Mouse (Mus musculus) embryonic facial prominence, embryonic 11.5 days (tissue): ENCODE measurements around the gene Pm20d1. TPM values are rescaled to one million over a fixed set of nuclear protein-coding genes. Genes with fewer than 3 reads are reported as not detected.

Experiments
- ATAC-seq: fragments of 200-750 bp; cut with Nextera tagmentation; replicated peaks from 2 replicates; pipeline ENCODE4 v1.8.0; 2017; ENCODE audit warnings: low read depth; ENCODE audit not compliant: insufficient number of reproducible peaks, low FRiP score, low TSS enrichment
- DNase-seq: peaks from one replicate; pipeline ENCODE4 v3.0.0-alpha.2; 2015; ENCODE audit warnings: low spot score
- H3K27ac ChIP-seq: fragments of 300-500 bp; sonication (generic); replicated peaks from 2 replicates; pipeline ENCODE4 v1.5.1; 2014; ENCODE audit warnings: mild to moderate bottlenecking, low read depth, low read length, control low read depth
- H3K27me3 ChIP-seq: fragments of 300-500 bp; sonication (generic); 2 replicates; pipeline ENCODE4 v1.6.1; 2014; ENCODE audit warnings: mild to moderate bottlenecking, low read length, moderate library complexity, mixed read lengths; ENCODE audit not compliant: control insufficient read depth, insufficient read depth
- H3K36me3 ChIP-seq: fragments of 300-500 bp; sonication (generic); replicated peaks from 2 replicates; pipeline ENCODE4 v1.6.1; 2014; ENCODE audit warnings: low read depth, mild to moderate bottlenecking, low read length, moderate library complexity, mixed read lengths; ENCODE audit not compliant: control insufficient read depth, insufficient read depth
- H3K4me1 ChIP-seq: fragments of 300-500 bp; sonication (generic); 2 replicates; pipeline ENCODE4 v1.6.1; 2014; ENCODE audit warnings: low read length, mixed read lengths; ENCODE audit not compliant: control insufficient read depth, insufficient read depth
- H3K4me2 ChIP-seq: fragments of 300-500 bp; sonication (generic); 2 replicates; pipeline ENCODE4 v1.6.1; 2014; ENCODE audit warnings: low read depth, mild to moderate bottlenecking, control low read depth, low read length, moderate library complexity
- H3K4me3 ChIP-seq: fragments of 300-500 bp; sonication (generic); 2 replicates; pipeline ENCODE4 v1.5.1; 2014; ENCODE audit warnings: low read depth, low read length, control low read depth
- H3K9ac ChIP-seq: fragments of 300-500 bp; sonication (generic); replicated peaks from 2 replicates; pipeline ENCODE4 v1.6.1; 2014; ENCODE audit warnings: mild to moderate bottlenecking, control low read depth, low read length
- H3K9me3 ChIP-seq: fragments of 300-500 bp; sonication (generic); replicated peaks from 2 replicates; pipeline ENCODE4 v1.6.1; 2016; ENCODE audit warnings: mild to moderate bottlenecking, low read length, inconsistent platforms, mixed read lengths; ENCODE audit not compliant: control insufficient read depth
- WGBS: fragments of 180-500 bp; shearing (Covaris S2); extraction: QIAGEN DNeasy Blood & Tissue Kit; methylation state at CpG from one replicate; pipeline ENCODE4 v1.1.7; 2014; 5-methylcytosine and 5-hydroxymethylcytosine counted together
- polyA plus RNA-seq: library from polyadenylated mRNA; unstranded; fragments of >200 nt; fragmentation: Nextera tagmentation; extraction: Ambion mirVana; gene quantifications from 2 replicates; pipeline ENCODE4 v1.2.1, GENCODE M21; 2014

The Pm20d1 gene
- polyA plus RNA-seq, 1 experiment from 2014 or later = 1.1 TPM

DNA sequence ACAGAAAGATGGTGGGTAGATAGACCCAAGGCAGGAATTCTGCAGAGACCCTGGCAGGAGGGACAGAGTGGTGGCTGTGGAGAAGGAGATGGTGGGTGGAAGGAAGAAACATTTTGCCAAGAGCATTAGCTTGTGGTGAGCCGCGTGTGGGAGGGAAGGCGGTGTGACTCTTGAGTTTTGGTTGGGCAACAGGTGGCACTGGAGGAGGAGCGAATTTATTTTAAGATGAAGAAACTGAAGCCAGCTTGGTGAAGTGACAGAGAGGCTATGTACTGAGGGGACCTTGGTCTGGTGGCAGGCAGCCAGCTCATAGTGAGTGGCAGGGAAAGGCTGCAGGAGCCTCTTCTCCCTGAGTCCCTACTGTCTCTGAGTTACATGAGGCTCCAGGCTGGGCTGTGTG, 42.3 kb upstream of the Pm20d1 start:
- Histone ChIP-seq H3K36me3 (no peaks in the 10 kb centered on the region), H3K4me2 (no peak overlapping the region), H3K27me3 (no peaks in the 10 kb centered on the region), H3K9ac (no peak overlapping the region), H3K4me3 (no peak overlapping the region), H3K9me3 (no peaks in the 10 kb centered on the region), H3K27ac (no peak overlapping the region), H3K4me1 (no peaks in the 10 kb centered on the region)
- DNase-seq = no peak
- ATAC-seq = no peak
- WGBS = 96% methylated on average over 4 of the region's 4 CpGs

DNA sequence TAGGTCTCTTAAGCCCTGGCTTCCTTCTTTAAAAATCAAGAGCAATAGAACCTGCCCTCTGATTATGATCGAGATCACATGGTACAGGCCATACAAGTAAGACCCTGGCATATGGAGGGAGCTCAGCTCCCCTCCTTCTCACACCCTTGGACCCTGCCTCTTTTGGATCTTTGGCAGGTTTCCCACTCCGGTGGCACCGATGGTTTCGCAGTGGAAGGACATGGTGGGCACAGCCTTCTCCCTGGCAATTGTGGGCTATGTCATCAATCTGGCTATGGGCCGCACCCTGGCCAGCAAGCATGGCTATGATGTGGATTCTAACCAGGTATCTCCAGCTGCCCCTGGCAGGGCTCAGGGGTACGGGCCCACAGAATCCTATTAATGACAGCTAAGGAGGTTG, 40.0 kb upstream of the Pm20d1 start:
- Histone ChIP-seq H3K27me3 (no peaks in the 10 kb centered on the region), H3K4me1 (no peaks in the 10 kb centered on the region), H3K4me2 (no peak overlapping the region), H3K36me3 (no peaks in the 10 kb centered on the region), H3K9me3 (no peaks in the 10 kb centered on the region), H3K9ac (no peak overlapping the region), H3K4me3 (no peak overlapping the region), H3K27ac (no peak overlapping the region)
- ATAC-seq (no peak), DNase-seq (no peak)
- WGBS = 90% methylated on average over 6 of the region's 6 CpGs

DNA sequence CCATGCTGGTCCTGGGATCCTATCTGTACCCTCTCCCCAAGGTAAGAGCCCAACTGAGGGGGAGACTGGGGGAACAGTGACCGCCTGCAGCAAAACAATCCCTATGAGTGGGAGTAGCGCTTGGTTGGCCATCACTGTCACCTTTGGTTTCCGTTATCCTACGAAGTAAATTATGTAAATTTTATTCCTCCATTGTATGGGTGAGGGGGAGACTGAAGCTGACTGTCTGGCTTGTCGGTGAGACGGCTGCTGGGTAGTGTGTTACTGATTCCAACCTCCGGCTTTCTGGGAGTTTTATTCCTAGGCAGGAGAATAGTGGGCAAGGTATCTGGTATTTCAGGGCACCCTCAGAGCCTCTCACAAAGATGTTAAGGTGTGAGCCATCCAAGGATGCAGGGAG, 38.4 kb upstream of the Pm20d1 start:
- Histone ChIP-seq H3K9ac (no peak overlapping the region), H3K4me3 (no peak overlapping the region), H3K27me3 (no peaks in the 10 kb centered on the region), H3K4me1 (no peaks in the 10 kb centered on the region), H3K36me3 (no peaks in the 10 kb centered on the region), H3K9me3 (no peaks in the 10 kb centered on the region), H3K27ac (no peak overlapping the region), H3K4me2 (no peak overlapping the region; the same call in 1 of the 2 replicates)
- 75% methylated on average over 7 of the region's 7 CpGs for WGBS
- ATAC-seq (no peak), DNase-seq (no peak)

DNA sequence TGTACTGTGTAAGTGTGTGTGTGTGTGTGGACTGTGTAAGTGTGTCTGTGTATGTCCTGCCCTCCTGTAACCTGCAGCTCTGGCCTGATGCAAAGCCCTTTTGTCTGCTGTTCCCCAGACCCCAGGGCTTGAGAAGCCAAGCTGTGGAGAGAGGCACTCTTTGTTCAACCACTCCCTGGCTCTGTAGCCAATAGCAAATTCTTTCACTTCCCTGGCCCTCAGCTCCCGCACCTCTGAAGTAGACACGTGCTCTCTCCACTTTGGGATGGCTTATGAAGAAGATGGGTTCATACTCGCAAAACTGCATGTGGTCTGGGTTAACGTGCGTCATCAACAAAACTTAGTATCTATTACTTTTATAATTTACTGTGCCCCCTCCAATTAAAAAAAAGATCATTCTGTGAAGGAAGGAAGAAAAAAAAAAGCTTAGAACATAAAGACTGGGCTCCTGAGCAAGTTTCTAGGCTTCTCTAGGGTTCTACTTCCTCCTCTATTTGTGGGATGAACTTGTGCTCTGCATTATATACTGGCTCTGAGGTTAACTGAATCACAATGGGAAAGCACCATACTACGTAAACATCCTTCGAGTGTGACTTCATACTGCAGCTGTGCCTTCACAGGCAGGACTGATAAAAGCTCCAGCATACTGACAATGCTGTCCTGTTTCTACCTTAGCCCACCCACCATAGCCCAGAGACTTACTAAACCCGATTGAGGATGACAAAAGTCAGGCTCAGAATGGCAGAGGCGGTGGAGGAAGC, 37.3 kb upstream of the Pm20d1 start:
- no peaks in the 10 kb centered on the region for H3K4me1 ChIP-seq
- DNase-seq (no peak), ATAC-seq (no peak)
- H3K4me2 ChIP-seq = no peak overlapping the region
- 59% methylated on average over 9 of the region's 9 CpGs for WGBS
- H3K27ac ChIP-seq = no peak overlapping the region
- no peak overlapping the region for H3K4me3 ChIP-seq
- no peaks in the 10 kb centered on the region for H3K9me3 ChIP-seq
- H3K27me3 ChIP-seq = no peaks in the 10 kb centered on the region
- H3K36me3 ChIP-seq = no peaks in the 10 kb centered on the region
- no peak overlapping the region for H3K9ac ChIP-seq

DNA sequence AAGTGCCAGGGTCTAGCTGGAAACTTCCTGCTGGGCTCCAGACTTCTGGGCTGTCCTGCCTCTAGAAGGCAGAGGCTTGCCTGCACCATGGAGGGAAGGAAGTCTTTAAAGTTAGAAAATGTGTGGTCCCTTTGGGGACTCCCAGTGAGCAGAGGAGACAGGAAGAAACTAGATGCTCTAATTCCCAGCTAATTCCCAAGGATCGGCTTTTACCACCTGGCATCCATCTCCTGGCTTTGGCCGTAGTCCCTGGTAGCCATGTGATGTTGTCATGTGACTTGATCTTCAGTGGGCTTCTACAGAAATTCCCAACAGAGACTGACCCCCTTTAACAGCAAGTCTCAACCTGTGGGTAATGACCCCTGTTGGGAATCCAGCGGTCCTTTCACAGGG, 36.8 kb upstream of the Pm20d1 start:
- no peak overlapping the region for H3K4me3 ChIP-seq
- H3K27me3 ChIP-seq = no peaks in the 10 kb centered on the region
- ATAC-seq = no peak
- H3K27ac ChIP-seq = no peak overlapping the region
- no peaks in the 10 kb centered on the region for H3K4me1 ChIP-seq
- no peaks in the 10 kb centered on the region for H3K36me3 ChIP-seq
- H3K9me3 ChIP-seq = no peaks in the 10 kb centered on the region
- no peak overlapping the region for H3K9ac ChIP-seq
- no peak overlapping the region for H3K4me2 ChIP-seq
- WGBS = 78% methylated on average over 3 of the region's 3 CpGs
- no peak for DNase-seq

DNA sequence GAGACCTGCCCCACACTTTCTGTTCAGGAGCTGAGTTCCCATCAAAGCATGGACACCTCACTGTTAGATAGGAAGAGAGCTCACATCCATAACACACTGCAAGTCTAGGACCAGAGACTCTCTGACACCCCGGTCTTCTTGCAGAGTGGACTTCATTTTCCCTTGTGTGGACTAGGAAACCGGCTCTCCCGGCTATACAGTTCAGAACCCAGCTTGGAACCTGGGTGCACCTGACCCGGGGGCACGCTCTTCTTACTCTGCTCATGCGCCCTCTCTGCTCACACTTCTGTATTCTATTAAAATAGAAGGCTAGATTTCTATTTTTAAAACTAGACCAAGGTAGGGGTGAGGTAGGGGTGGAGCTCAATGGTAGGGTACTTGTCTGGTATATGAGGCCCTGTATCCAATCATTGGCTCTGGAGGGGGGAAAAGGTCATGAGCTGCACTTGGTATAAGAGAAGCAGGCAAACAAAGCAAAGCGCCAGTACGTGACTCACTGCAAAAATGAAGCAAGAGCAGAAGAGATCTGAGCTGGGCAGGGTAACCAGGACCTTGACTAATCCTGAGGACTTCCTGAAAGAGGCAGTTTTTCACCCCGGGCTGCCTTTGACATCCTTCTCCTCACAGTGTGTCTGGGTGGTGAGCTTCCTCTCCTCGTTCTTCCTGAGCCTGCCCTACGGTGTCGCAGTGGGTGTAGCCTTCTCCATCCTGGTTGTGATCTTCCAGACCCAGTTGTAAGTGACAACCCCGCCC, 35.9 kb upstream of the Pm20d1 start:
- 87% methylated on average over 13 of the region's 13 CpGs for WGBS
- ATAC-seq (no peak), DNase-seq (no peak)
- no peak overlapping the region for H3K4me2 ChIP-seq
- H3K27me3 ChIP-seq = no peaks in the 10 kb centered on the region
- H3K9ac ChIP-seq = no peak overlapping the region
- no peaks in the 10 kb centered on the region for H3K36me3 ChIP-seq
- no peak overlapping the region for H3K27ac ChIP-seq
- H3K4me1 ChIP-seq = no peaks in the 10 kb centered on the region
- no peak overlapping the region for H3K4me3 ChIP-seq
- H3K9me3 ChIP-seq = no peaks in the 10 kb centered on the region

DNA sequence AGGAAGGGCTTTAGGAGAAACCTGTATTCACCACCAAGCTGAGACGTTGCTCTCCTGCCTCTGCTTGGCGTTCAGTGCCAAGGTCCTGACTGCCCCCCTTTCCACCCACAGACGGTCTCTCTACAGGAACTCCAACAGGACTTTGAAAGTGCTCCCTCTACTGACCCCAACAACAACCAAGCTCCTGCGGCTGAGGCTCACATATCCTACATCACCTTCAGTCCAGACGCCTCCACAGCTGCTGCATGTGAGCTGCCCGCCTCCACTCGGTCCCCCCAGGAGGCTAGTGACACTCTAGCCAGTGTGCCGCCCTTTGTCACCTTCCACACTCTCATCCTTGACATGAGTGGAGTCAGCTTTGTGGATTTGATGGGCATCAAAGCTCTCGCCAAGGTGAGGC, 33.5 kb upstream of the Pm20d1 start:
- 59% methylated on average over 9 of the region's 9 CpGs for WGBS
- no peak for DNase-seq

DNA sequence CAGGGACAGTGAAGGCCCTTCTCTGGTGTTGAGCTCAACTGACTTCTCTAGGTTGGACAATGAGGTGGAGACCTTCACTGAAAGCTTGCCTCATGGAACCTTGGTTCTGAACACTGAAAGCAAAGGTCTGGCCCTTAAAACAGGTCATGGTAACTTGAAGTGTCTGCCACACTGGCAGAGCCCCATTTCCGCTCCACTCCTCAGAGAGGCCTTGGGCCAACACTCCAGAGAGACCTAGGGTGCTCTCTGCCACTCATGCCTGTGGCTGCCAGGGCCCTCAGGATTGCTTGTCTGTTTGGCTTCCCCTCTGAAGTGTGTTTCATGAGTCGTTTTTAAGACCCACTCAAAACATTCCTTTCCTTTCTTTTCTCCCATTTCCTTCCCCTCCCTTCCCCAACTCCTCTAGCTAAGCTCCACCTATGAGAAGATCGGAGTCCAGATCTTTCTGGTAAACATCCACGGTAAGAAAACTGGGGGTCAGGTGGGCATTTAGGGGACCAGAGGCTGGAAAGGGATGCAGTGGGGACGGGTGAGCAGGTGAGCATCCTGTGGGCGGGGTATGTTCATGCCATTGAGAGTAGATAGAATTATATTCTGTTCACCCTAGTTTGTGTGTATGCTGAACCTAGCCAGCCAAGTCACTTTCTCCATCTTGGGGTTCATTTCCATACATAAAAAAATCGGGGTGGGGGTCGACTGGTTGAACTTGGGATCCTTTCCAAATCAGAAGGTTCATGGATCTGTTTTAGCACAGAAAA, 32.4 kb upstream of the Pm20d1 start:
- no peak for DNase-seq
- 64% methylated on average over 8 of the region's 8 CpGs for WGBS
- H3K27me3 ChIP-seq = no peaks in the 10 kb centered on the region
- no peak overlapping the region for H3K9ac ChIP-seq
- no peak overlapping the region for H3K27ac ChIP-seq
- ATAC-seq = no peak
- no peaks in the 10 kb centered on the region for H3K36me3 ChIP-seq
- no peak overlapping the region; the same call in 1 of the 2 replicates for H3K4me3 ChIP-seq
- no peaks in the 10 kb centered on the region for H3K9me3 ChIP-seq
- H3K4me2 ChIP-seq = no peak overlapping the region
- no peaks in the 10 kb centered on the region for H3K4me1 ChIP-seq

More for the DNA sequence above, 33.5 kb upstream of the Pm20d1 start:
- H3K9me3 ChIP-seq = no peaks in the 10 kb centered on the region
- H3K4me3 ChIP-seq = no peak overlapping the region
- ATAC-seq = no peak
- H3K36me3 ChIP-seq = no peaks in the 10 kb centered on the region
- H3K9ac ChIP-seq = no peak overlapping the region
- H3K27me3 ChIP-seq = no peaks in the 10 kb centered on the region
- H3K27ac ChIP-seq = no peak overlapping the region
- H3K4me1 ChIP-seq = no peaks in the 10 kb centered on the region
- no peak overlapping the region for H3K4me2 ChIP-seq
